Mouse (Mus musculus) limb, embryonic 11.5 days (tissue): ENCODE results near the gene Wdr83. TPM values are rescaled to one million over a fixed set of nuclear protein-coding genes. Genes with fewer than 3 reads are reported as not detected.
A peak's percentile ranks its signal among the peaks of the same experiment; 100 is the strongest.

Experiments used
- ATAC-seq: fragments of 200-750 bp; cut with Nextera tagmentation; 2 replicates; pipeline ENCODE4 v1.8.0; 2017; ENCODE audit warnings: low read depth; ENCODE audit not compliant: insufficient number of reproducible peaks, low FRiP score, low TSS enrichment
- DNase-seq: peaks from one replicate; pipeline ENCODE4 v3.0.0-alpha.2; 2015; ENCODE audit warnings: low spot score
- H3K27ac ChIP-seq: fragments of 300-500 bp; sonication (generic); replicated peaks from 2 replicates; pipeline ENCODE4 v1.5.1; 2014; ENCODE audit warnings: low read depth, mild to moderate bottlenecking, low read length
- H3K27me3 ChIP-seq: fragments of 300-500 bp; sonication (generic); 2 replicates; pipeline ENCODE4 v1.6.1; 2014; ENCODE audit warnings: mild to moderate bottlenecking, low read length, mixed read lengths; ENCODE audit not compliant: control insufficient read depth, insufficient read depth
- H3K36me3 ChIP-seq: fragments of 300-500 bp; sonication (generic); 2 replicates; pipeline ENCODE4 v1.6.1; 2014; ENCODE audit warnings: mild to moderate bottlenecking, low read length, moderate library complexity, mixed read lengths; ENCODE audit not compliant: control insufficient read depth, insufficient read depth
- H3K4me1 ChIP-seq: fragments of 300-500 bp; sonication (generic); 2 replicates; pipeline ENCODE4 v1.6.1; 2014; ENCODE audit warnings: low read length, mixed read lengths; ENCODE audit not compliant: control insufficient read depth, insufficient read depth
- H3K4me2 ChIP-seq: fragments of 300-500 bp; sonication (generic); 2 replicates; pipeline ENCODE4 v1.6.1; 2014; ENCODE audit warnings: low read depth, mild to moderate bottlenecking, moderate library complexity; ENCODE audit not compliant: severe bottlenecking
- H3K4me3 ChIP-seq: fragments of 300-500 bp; sonication (generic); 2 replicates; pipeline ENCODE4 v1.5.1; 2014; ENCODE audit warnings: low read depth, low read length
- H3K9ac ChIP-seq: fragments of 300-500 bp; sonication (generic); 2 replicates; pipeline ENCODE4 v1.6.1; 2014; ENCODE audit warnings: mild to moderate bottlenecking, low read length
- H3K9me3 ChIP-seq: fragments of 300-500 bp; sonication (generic); 2 replicates; pipeline ENCODE4 v1.6.1; 2016; ENCODE audit warnings: low read length; ENCODE audit not compliant: control insufficient read depth
- WGBS: fragments of 180-500 bp; shearing (Covaris S2); extraction: QIAGEN DNeasy Blood & Tissue Kit; methylation state at CpG from one replicate; pipeline ENCODE4 v1.1.7; 2014; 5-methylcytosine and 5-hydroxymethylcytosine counted together
- microRNA-seq: library from miRNA; unstranded; fragments of <30 nt; microRNA quantifications from one replicate; pipeline ENCODE4, GENCODE M21; 2016
- polyA plus RNA-seq: library from polyadenylated mRNA; unstranded; fragments of >200 nt; fragmentation: Nextera tagmentation; extraction: Ambion mirVana; gene quantifications from 2 replicates; pipeline ENCODE4 v1.2.1, GENCODE M21; 2014

Gene Wdr83
- polyA plus RNA-seq, 1 experiment from 2014 or later = 57.7 TPM

GRCm38 (mm10) chr8:85026670-85027515 is 54.2 kb downstream of the Wdr83 start, which contains the start of gene Trir:
Gene Trir (plus strand): TSS chr8:85026823.
- Histone ChIP-seq H3K27ac (peak within 1 kb of the TSS; percentile 82), H3K9me3 (no peaks in the 10 kb centered on the region), H3K4me2 (peak within 1 kb of the TSS; percentile 81), H3K9ac (peak within 1 kb of the TSS; percentile 99), H3K4me1 (peaks cover 11% of the 10 kb centered on the region; the same call in 1 of the 2 replicates), H3K4me3 (peak within 1 kb of the TSS; percentile 99), H3K27me3 (no peaks in the 10 kb centered on the region), H3K36me3 (peaks cover 23% of the 10 kb centered on the region)
- ATAC-seq (peak; percentile 86), DNase-seq (peak; percentile 96)
- WGBS = under 1% methylated on average over 75 of the region's 75 CpGs

DNA sequence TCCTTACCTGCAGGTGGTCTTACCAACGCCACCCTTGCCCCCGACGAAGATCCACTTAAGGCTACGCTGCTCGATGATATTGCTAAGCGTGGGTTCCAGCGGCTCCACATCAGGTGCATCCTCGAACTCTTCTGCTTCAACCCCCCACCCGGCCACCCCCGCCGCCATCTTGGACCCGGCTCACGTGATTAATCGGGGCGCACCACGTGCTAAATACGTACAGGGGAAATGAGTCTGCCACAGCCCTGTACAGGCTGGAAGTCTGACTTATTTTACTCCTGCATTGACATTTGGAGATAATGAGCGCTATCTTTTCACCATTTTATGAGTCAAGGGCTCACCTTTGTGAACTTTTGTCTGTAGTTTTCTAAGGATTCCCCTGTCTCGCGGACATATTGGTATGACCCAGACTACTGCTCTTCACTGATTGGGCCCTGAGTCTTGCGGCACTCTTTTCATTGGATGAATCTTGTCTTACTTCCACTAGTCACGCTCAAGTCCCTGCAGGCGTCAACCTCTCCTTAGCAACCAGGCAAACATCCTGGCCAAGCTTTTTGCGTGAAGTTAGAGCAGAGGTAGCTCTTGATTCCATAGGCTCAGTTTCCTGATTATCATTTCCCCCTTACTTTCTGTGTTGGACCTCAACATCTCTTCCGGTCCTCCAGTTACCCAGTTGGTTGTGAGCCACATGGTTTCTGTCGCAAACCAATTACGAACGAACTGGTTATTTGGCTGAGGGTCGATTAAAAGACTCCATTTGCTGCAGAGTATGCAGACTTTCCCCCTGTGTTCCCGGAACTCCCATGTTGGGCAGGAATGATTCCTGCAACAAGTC is 55.8 kb downstream of the Wdr83 start, which contains the start of gene Asna1:
TSS of gene Asna1 (minus strand) at position 184 of the 835 bp plus-strand sequence.
- H3K27ac ChIP-seq = peak within 1 kb of the TSS; percentile 73
- 9% methylated on average over 30 of the region's 30 CpGs for WGBS
- peaks cover 11% of the 10 kb centered on the region; the same call in 1 of the 2 replicates for H3K4me1 ChIP-seq
- DNase-seq (peak; percentile 86), ATAC-seq (peak; percentile 85)
- H3K27me3 ChIP-seq = no peaks in the 10 kb centered on the region
- peak within 1 kb of the TSS; percentile 63 for H3K9ac ChIP-seq
- peak within 1 kb of the TSS; percentile 81 for H3K4me2 ChIP-seq
- peak within 1 kb of the TSS; percentile 70 for H3K4me3 ChIP-seq
- peaks cover 17% of the 10 kb centered on the region for H3K36me3 ChIP-seq
- H3K9me3 ChIP-seq = no peaks in the 10 kb centered on the region

Small RNA genes lying within 50 kb of the gene (microRNA-seq; reads per million reads assigned to microRNA genes)
- 4.9 reads per million, percentile 10 among the genes with 10 or more reads in this experiment for gene Gm23388
- 1.2 reads per million for gene Mir7070

Other genes with a start within 250 kb of the Wdr83 start
- gene Gadd45gip1, start 249.8 kb downstream of the Wdr83 start, polyA plus RNA-seq = 45.0 and 46.7 TPM in 2 replicates
- 93.1 and 93.4 TPM in 2 replicates for gene Rad23a, start 240.6 kb downstream of the Wdr83 start, polyA plus RNA-seq
- 854 and 918 TPM in 2 replicates for gene Calr, start 234.4 kb downstream of the Wdr83 start, polyA plus RNA-seq
- 99.9 and 105 TPM in 2 replicates for gene Farsa, start 224.3 kb downstream of the Wdr83 start, polyA plus RNA-seq
- 86.5 and 89.0 TPM in 2 replicates for gene Syce2, start 209.2 kb downstream of the Wdr83 start, polyA plus RNA-seq
- gene Gcdh, start 187.4 kb downstream of the Wdr83 start, polyA plus RNA-seq = 42.1 and 43.3 TPM in 2 replicates
- gene Klf1, start 179.4 kb downstream of the Wdr83 start, polyA plus RNA-seq = 9.1 and 11.0 TPM in 2 replicates
- gene Dnase2a, start 172.7 kb downstream of the Wdr83 start, polyA plus RNA-seq = 8.2 and 8.6 TPM in 2 replicates
- gene Mast1, start 143.9 kb downstream of the Wdr83 start, polyA plus RNA-seq = 0.17 and 0.71 TPM in 2 replicates
- 0.16 TPM in 1 of 2 replicates, not detected in the other for gene Rtbdn, start 134.3 kb downstream of the Wdr83 start, polyA plus RNA-seq
- not detected in 2 replicates for gene Gm49661, start 111.9 kb downstream of the Wdr83 start, polyA plus RNA-seq
- 1,235 and 1,326 TPM in 2 replicates for gene Prdx2, start 111.7 kb downstream of the Wdr83 start, polyA plus RNA-seq
- 127 and 133 TPM in 2 replicates for gene Rnaseh2a, start 111.5 kb downstream of the Wdr83 start, polyA plus RNA-seq
- gene Junb, start 102.6 kb downstream of the Wdr83 start, polyA plus RNA-seq = 7.2 and 7.7 TPM in 2 replicates
- gene Hook2, start 90.7 kb downstream of the Wdr83 start, polyA plus RNA-seq = 14.5 and 15.2 TPM in 2 replicates
- gene Best2, start 66.8 kb downstream of the Wdr83 start, polyA plus RNA-seq = not detected in 2 replicates
- 119 and 131 TPM in 2 replicates for gene Asna1, start 56.0 kb downstream of the Wdr83 start, polyA plus RNA-seq
- gene Trir, start 54.5 kb downstream of the Wdr83 start, polyA plus RNA-seq = 194 and 197 TPM in 2 replicates
- gene Tnpo2, start 44.4 kb downstream of the Wdr83 start, polyA plus RNA-seq = 12.7 and 16.3 TPM in 2 replicates
- 21.0 and 21.2 TPM in 2 replicates for gene Fbxw9, start 21.3 kb downstream of the Wdr83 start, polyA plus RNA-seq
- gene Gm5741, start 13.3 kb downstream of the Wdr83 start, polyA plus RNA-seq = 0.75 TPM in 1 of 2 replicates, not detected in the other
- gene Dhps, start 9.5 kb downstream of the Wdr83 start, polyA plus RNA-seq = 69.4 and 73.8 TPM in 2 replicates
- gene Wdr83os, start 566 bp downstream of the Wdr83 start, polyA plus RNA-seq = 112 and 115 TPM in 2 replicates
- gene Man2b1, start 2.0 kb upstream of the Wdr83 start, polyA plus RNA-seq = 22.1 and 23.4 TPM in 2 replicates
- 2.1 and 2.3 TPM in 2 replicates for gene Zfp791, start 41.8 kb upstream of the Wdr83 start, polyA plus RNA-seq
- not detected in 2 replicates for gene Cks1brt, start 70.6 kb upstream of the Wdr83 start, polyA plus RNA-seq
- not detected in 2 replicates for gene Olfr371, start 144.7 kb upstream of the Wdr83 start, polyA plus RNA-seq
- gene Orc6, start 218.3 kb upstream of the Wdr83 start, polyA plus RNA-seq = 158 and 159 TPM in 2 replicates
- gene Vps35, start 218.5 kb upstream of the Wdr83 start, polyA plus RNA-seq = 137 and 150 TPM in 2 replicates